Mouse (Mus musculus): ENCODE data around the gene Adora3. TPM values are rescaled to one million over a fixed set of nuclear protein-coding genes. Genes with fewer than 3 reads are reported as not detected.

Adora3 gene
- 1 to 10 TPM in 1 of 2 experiments, under 1 TPM in 1; 0.64 to 1.1 TPM for total RNA-seq (2021)
- long read RNA-seq, experiment 1 = 0 reads
- long read RNA-seq, experiment 2, partial matches to known transcripts = 0 of 1 reads
- long read RNA-seq, experiment 2, other reads (novel, unspliced or antisense) = 0 of 1 reads

GRCm38 (mm10) chr3:105870558-105870957, at the start of gene Adora3, which contains the start of gene Tmigd3:
Gene Adora3, plus strand, starts transcription at chr3:105870858.
Gene Tmigd3, plus strand, starts transcription at chr3:105870903.
- no peak for DNase-seq (ENCODE audit: low spot score in 2 of 2)

GRCm38 (mm10) chr3:105821504-105821903, 49.2 kb upstream of the Adora3 start:
- no peak for DNase-seq (ENCODE audit: low spot score in 2 of 2)

GRCm38 (mm10) chr3:105823609-105824008, 47.0 kb upstream of the Adora3 start:
- DNase-seq (ENCODE audit: low spot score in 2 of 2) = no peak

- no peak for DNase-seq (ENCODE audit: low spot score in 2 of 2)
Measured at GRCm38 (mm10) chr3:105824103-105824502, 46.6 kb upstream of the Adora3 start.

GRCm38 (mm10) chr3:105824704-105825103, 46.0 kb upstream of the Adora3 start:
- no peak for DNase-seq (ENCODE audit: low spot score in 2 of 2)

GRCm38 (mm10) chr3:105825501-105826161, 45.0 kb upstream of the Adora3 start:
- DNase-seq (ENCODE audit: low spot score in 2 of 2) = peak; percentile 25 to 59

- no peak for DNase-seq (ENCODE audit: low spot score in 2 of 2)
Measured at GRCm38 (mm10) chr3:105831584-105831983, 39.1 kb upstream of the Adora3 start.

- no peak for DNase-seq (ENCODE audit: low spot score in 2 of 2)
Measured at GRCm38 (mm10) chr3:105835875-105836274, 34.8 kb upstream of the Adora3 start.

- no peak for DNase-seq (ENCODE audit: low spot score in 2 of 2)
Measured at GRCm38 (mm10) chr3:105836883-105837282, 33.8 kb upstream of the Adora3 start.

- no peak for DNase-seq (ENCODE audit: low spot score in 2 of 2)
Measured at GRCm38 (mm10) chr3:105838655-105839054, 32.0 kb upstream of the Adora3 start.

- no peak for DNase-seq (ENCODE audit: low spot score in 2 of 2)
Measured at GRCm38 (mm10) chr3:105839836-105840235, 30.8 kb upstream of the Adora3 start.

GRCm38 (mm10) chr3:105846294-105847069, 24.2 kb upstream of the Adora3 start:
- no peak for DNase-seq (ENCODE audit: low spot score in 2 of 2)

- DNase-seq (ENCODE audit: low spot score in 2 of 2) = no peak
Measured at GRCm38 (mm10) chr3:105853781-105854180, 16.9 kb upstream of the Adora3 start.

GRCm38 (mm10) chr3:105854786-105855185, 15.9 kb upstream of the Adora3 start:
- no peak for DNase-seq (ENCODE audit: low spot score in 2 of 2)

GRCm38 (mm10) chr3:105857513-105857912, 13.1 kb upstream of the Adora3 start:
- DNase-seq (ENCODE audit: low spot score in 2 of 2) = no peak

- no peak for DNase-seq (ENCODE audit: low spot score in 2 of 2)
Measured at GRCm38 (mm10) chr3:105861747-105862366, 8.8 kb upstream of the Adora3 start.

- no peak for DNase-seq (ENCODE audit: low spot score in 2 of 2)
Measured at GRCm38 (mm10) chr3:105864123-105864522, 6.5 kb upstream of the Adora3 start.

- no peak for DNase-seq (ENCODE audit: low spot score in 2 of 2)
Measured at GRCm38 (mm10) chr3:105865122-105865521, 5.5 kb upstream of the Adora3 start.

GRCm38 (mm10) chr3:105868135-105868534, 2.5 kb upstream of the Adora3 start:
- no peak for DNase-seq (ENCODE audit: low spot score in 2 of 2)

- no peak for DNase-seq (ENCODE audit: low spot score in 2 of 2)
Measured at GRCm38 (mm10) chr3:105872034-105872433, 1.4 kb downstream of the Adora3 start.

- DNase-seq (ENCODE audit: low spot score in 2 of 2) = no peak
Measured at GRCm38 (mm10) chr3:105872579-105872978, 1.9 kb downstream of the Adora3 start.
